Mouse (Mus musculus) midbrain, postnatal 0 days (tissue): Measurements from ENCODE around the gene Col13a1. TPM values are rescaled to one million over a fixed set of nuclear protein-coding genes. Genes with fewer than 3 reads are reported as not detected.

Experiments
- ATAC-seq: fragments of 200-750 bp; cut with Nextera tagmentation; 2 replicates; pipeline ENCODE4 v1.8.0; 2017; ENCODE audit warnings: moderate number of reproducible peaks, mild to moderate bottlenecking, moderate TSS enrichment, moderate library complexity; ENCODE audit not compliant: low FRiP score
- DNase-seq: peaks from one replicate; pipeline ENCODE4 v3.0.0-alpha.2; 2015; ENCODE audit warnings: low spot score
- H3K27ac ChIP-seq: fragments of 300-500 bp; sonication (generic); 2 replicates; pipeline ENCODE4 v1.5.1; 2014; ENCODE audit warnings: low read depth, mild to moderate bottlenecking, low read length, mixed read lengths
- H3K27me3 ChIP-seq: fragments of 300-500 bp; sonication (generic); 2 replicates; pipeline ENCODE4 v1.6.1; 2014; ENCODE audit warnings: low read length, control low read depth, mixed read lengths; ENCODE audit not compliant: insufficient read depth
- H3K36me3 ChIP-seq: fragments of 300-500 bp; sonication (generic); 2 replicates; pipeline ENCODE4 v1.6.1; 2014; ENCODE audit warnings: low read length, control low read depth, mixed read lengths; ENCODE audit not compliant: insufficient read depth
- H3K4me1 ChIP-seq: fragments of 300-500 bp; sonication (generic); 2 replicates; pipeline ENCODE4 v1.6.1; 2014; ENCODE audit warnings: mild to moderate bottlenecking, control low read depth, antibody characterized with exemption, low read length, mixed read lengths; ENCODE audit not compliant: insufficient read depth
- H3K4me2 ChIP-seq: fragments of 300-500 bp; sonication (generic); 2 replicates; pipeline ENCODE4 v1.6.1; 2014; ENCODE audit warnings: low read depth, mild to moderate bottlenecking, low read length, mixed read lengths; ENCODE audit not compliant: poor library complexity, severe bottlenecking
- H3K4me3 ChIP-seq: fragments of 300-500 bp; sonication (generic); 2 replicates; pipeline ENCODE4 v1.5.1; 2014; ENCODE audit warnings: low read depth, mild to moderate bottlenecking, low read length, moderate library complexity
- H3K9ac ChIP-seq: fragments of 300-500 bp; sonication (generic); replicated peaks from 2 replicates; pipeline ENCODE4 v1.6.1; 2014; ENCODE audit warnings: mild to moderate bottlenecking, low read length, moderate library complexity, mixed read lengths; ENCODE audit not compliant: poor library complexity, severe bottlenecking
- H3K9me3 ChIP-seq: fragments of 300-500 bp; sonication (generic); 2 replicates; pipeline ENCODE4 v1.6.1; 2016; ENCODE audit warnings: low read length, control low read depth
- CTCF ChIP-seq: IDR thresholded peaks from 2 replicates; pipeline ENCODE4 v1.5.1; 2016; ENCODE audit warnings: antibody characterized with exemption, mild to moderate bottlenecking
- WGBS: fragments of 180-500 bp; shearing (Covaris S2); extraction: QIAGEN DNeasy Blood & Tissue Kit; methylation state at CpG from one replicate; pipeline ENCODE4 v1.1.7; 2014; 5-methylcytosine and 5-hydroxymethylcytosine counted together
- polyA plus RNA-seq: library from polyadenylated mRNA; unstranded; fragments of >200 nt; fragmentation: Nextera tagmentation; extraction: Ambion mirVana; gene quantifications from 2 replicates; pipeline ENCODE4 v1.2.1, GENCODE M21; 2015
- total RNA-seq: library from RNA; depleted of rRNA; stranded (reverse); fragments of >200 nt; gene quantifications from 2 replicates; pipeline ENCODE4 v1.2.3, GENCODE M21; 2014

The Col13a1 gene
- total and polyA plus RNA-seq, 2 experiments from 2014 or later, result 1.2 to 3.7 TPM

DNA sequence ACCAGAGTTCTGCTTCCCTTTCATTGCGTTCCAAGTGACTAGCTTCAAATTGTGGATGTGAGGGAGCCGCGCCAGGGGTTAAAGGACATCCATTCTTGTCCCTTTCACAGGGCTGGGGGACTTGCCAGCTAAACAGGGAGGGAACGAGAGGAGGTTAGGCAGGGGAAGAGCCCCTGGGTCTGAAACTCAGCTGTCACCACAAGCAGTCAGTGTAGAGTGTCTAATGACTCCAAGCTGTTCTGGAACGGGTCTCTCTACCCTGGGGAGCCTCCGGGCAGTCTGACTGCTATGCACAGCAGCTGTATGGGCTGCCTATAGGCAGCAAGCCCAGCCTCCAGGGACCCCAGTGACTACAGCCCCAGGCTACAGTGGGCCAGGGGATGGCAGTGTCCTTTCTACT is 38.0 kb upstream of the Col13a1 start:
- peak; percentile 32 for DNase-seq
- no peak overlapping the region for H3K27ac ChIP-seq

DNA sequence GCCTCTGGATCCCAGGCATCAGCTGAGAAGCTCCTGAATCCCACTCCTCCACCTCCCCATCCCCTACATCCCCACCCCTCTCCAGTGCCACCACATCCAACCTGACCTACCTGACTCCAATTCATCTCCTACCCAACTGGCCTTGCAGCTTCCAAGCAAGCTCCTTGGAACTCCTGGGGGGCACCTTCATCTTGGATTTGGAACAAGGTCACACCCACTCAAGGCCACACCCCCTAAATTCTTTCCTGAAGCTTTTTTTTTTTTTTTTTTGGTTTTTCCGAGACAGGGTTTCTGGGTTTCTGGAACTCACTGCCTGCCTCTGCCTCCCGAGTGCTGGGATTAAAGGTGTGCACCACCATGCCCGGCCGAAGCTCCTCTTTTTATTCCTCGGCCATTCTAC is 34.3 kb upstream of the Col13a1 start:
- no peak overlapping the region for H3K4me3 ChIP-seq
- no peak for TF ChIP-seq CTCF
- ATAC-seq, result no peak
- DNase-seq, result no peak
- no peak overlapping the region for H3K9ac ChIP-seq
- no peak overlapping the region for H3K4me2 ChIP-seq
- H3K36me3 ChIP-seq, result no peaks in the 10 kb centered on the region
- H3K9me3 ChIP-seq, result no peaks in the 10 kb centered on the region
- no peak overlapping the region for H3K27ac ChIP-seq
- WGBS, result 80% methylated on average over 5 of the region's 5 CpGs
- no peaks in the 10 kb centered on the region for H3K27me3 ChIP-seq
- H3K4me1 ChIP-seq, result 0 out of 2 replicates have a peak, but pooled peaks cover 4% of the 10 kb centered on the region

More for the DNA sequence above, 38.0 kb upstream of the Col13a1 start:
- no peak overlapping the region for H3K9ac ChIP-seq
- H3K4me2 ChIP-seq, result no peak overlapping the region
- no peaks in the 10 kb centered on the region for H3K36me3 ChIP-seq
- TF ChIP-seq CTCF, result no peak
- WGBS, result 27% methylated on average over 6 of the region's 6 CpGs
- ATAC-seq, result no peak
- H3K4me1 ChIP-seq, result 0 out of 2 replicates have a peak, but pooled peaks cover 4% of the 10 kb centered on the region
- no peaks in the 10 kb centered on the region for H3K9me3 ChIP-seq
- no peaks in the 10 kb centered on the region for H3K27me3 ChIP-seq
- no peak overlapping the region for H3K4me3 ChIP-seq

DNA sequence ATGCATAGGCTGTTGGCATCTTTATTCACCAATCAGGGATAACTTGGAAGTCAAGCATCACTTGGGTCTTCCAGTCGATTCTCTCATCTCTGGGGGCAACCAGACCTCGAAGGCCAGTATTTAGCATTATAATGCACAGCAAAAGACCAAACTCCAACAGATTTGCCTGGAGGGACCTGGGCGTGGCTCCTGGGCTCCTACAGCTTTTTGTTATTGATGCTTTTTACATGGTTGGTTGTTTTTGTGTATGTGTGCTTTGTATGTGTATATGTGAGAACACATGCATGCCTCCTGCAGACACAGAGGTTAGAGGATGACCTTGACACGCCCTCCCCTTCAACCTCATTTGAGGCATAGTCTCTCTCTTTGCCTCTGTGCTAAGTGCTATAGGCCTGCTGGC is 33.5 kb upstream of the Col13a1 start:
- Histone ChIP-seq H3K36me3 (no peaks in the 10 kb centered on the region), H3K9me3 (no peaks in the 10 kb centered on the region), H3K4me1 (0 out of 2 replicates have a peak, but pooled peaks cover 4% of the 10 kb centered on the region), H3K27me3 (no peaks in the 10 kb centered on the region), H3K4me2 (no peak overlapping the region), H3K9ac (no peak overlapping the region), H3K27ac (no peak overlapping the region), H3K4me3 (no peak overlapping the region)
- 67% methylated on average over 4 of the region's 4 CpGs for WGBS
- no peak for TF ChIP-seq CTCF
- DNase-seq, result no peak
- no peak for ATAC-seq

DNA sequence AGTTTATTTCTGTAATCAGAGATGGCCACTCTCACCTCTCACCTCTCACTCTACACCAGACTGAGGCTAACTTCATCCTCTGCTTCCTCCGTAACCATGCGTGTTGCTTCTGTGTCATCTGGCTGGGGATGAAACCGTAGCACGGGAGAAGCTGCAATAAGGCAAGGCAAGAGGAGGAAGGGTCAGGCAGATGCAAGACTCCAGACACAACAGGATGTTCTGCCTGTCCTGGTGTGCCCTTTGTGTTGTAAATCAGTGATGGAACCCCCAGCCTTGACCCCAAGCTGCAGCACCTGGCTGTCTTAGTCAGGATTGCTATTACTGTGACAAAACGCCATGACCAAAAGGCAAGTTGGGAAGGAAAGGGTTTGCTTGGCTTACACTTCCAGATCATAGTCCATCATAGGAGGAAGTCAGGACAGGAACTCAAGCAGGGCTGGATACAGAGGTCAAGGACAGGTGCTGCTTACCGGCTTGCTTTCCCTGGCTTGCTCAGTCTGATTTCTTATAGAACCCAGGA is 31.1 kb upstream of the Col13a1 start:
- Histone ChIP-seq H3K4me1 (no peaks in the 10 kb centered on the region), H3K9ac (no peak overlapping the region), H3K9me3 (no peaks in the 10 kb centered on the region), H3K36me3 (no peaks in the 10 kb centered on the region), H3K4me2 (no peak overlapping the region), H3K27me3 (no peaks in the 10 kb centered on the region), H3K4me3 (no peak overlapping the region), H3K27ac (no peak overlapping the region)
- TF ChIP-seq CTCF, result no peak
- no peak for ATAC-seq
- WGBS, result 77% methylated on average over 6 of the region's 6 CpGs
- DNase-seq, result no peak

- TF ChIP-seq CTCF, result no peak
- no peak overlapping the region for H3K27ac ChIP-seq
- no peak for DNase-seq
Measured at GRCm38 (mm10) chr10:62007958-62008357, 29.1 kb upstream of the Col13a1 start.

GRCm38 (mm10) chr10:62006371-62006770 is 27.5 kb upstream of the Col13a1 start:
- no peak overlapping the region for H3K4me3 ChIP-seq
- H3K36me3 ChIP-seq, result no peaks in the 10 kb centered on the region
- no peaks in the 10 kb centered on the region for H3K4me1 ChIP-seq
- no peak overlapping the region for H3K4me2 ChIP-seq
- no peak overlapping the region for H3K9ac ChIP-seq
- ATAC-seq (no peak), DNase-seq (no peak)
- no peak for TF ChIP-seq CTCF
- no peak overlapping the region for H3K27ac ChIP-seq
- 70% methylated on average over 8 of the region's 8 CpGs for WGBS
- H3K9me3 ChIP-seq, result no peaks in the 10 kb centered on the region
- H3K27me3 ChIP-seq, result no peaks in the 10 kb centered on the region

More at GRCm38 (mm10) chr10:62007958-62008357, 29.1 kb upstream of the Col13a1 start:
- H3K36me3 ChIP-seq, result no peaks in the 10 kb centered on the region
- H3K4me2 ChIP-seq, result no peak overlapping the region
- H3K27me3 ChIP-seq, result no peaks in the 10 kb centered on the region
- 79% methylated on average over 4 of the region's 4 CpGs for WGBS
- H3K9me3 ChIP-seq, result no peaks in the 10 kb centered on the region
- H3K4me3 ChIP-seq, result no peak overlapping the region
- H3K9ac ChIP-seq, result no peak overlapping the region
- no peak for ATAC-seq
- H3K4me1 ChIP-seq, result no peaks in the 10 kb centered on the region
